Mouse (Mus musculus): ENCODE results near the gene Cdk5rap3. TPM values are rescaled to one million over a fixed set of nuclear protein-coding genes. Genes with fewer than 3 reads are reported as not detected.
A peak's percentile ranks its signal among the peaks of the same experiment; 100 is the strongest.

The Cdk5rap3 gene
- total and polyA plus RNA-seq, 3 experiments: 31.7 to 63.6 (median 59.3) TPM

DNA sequence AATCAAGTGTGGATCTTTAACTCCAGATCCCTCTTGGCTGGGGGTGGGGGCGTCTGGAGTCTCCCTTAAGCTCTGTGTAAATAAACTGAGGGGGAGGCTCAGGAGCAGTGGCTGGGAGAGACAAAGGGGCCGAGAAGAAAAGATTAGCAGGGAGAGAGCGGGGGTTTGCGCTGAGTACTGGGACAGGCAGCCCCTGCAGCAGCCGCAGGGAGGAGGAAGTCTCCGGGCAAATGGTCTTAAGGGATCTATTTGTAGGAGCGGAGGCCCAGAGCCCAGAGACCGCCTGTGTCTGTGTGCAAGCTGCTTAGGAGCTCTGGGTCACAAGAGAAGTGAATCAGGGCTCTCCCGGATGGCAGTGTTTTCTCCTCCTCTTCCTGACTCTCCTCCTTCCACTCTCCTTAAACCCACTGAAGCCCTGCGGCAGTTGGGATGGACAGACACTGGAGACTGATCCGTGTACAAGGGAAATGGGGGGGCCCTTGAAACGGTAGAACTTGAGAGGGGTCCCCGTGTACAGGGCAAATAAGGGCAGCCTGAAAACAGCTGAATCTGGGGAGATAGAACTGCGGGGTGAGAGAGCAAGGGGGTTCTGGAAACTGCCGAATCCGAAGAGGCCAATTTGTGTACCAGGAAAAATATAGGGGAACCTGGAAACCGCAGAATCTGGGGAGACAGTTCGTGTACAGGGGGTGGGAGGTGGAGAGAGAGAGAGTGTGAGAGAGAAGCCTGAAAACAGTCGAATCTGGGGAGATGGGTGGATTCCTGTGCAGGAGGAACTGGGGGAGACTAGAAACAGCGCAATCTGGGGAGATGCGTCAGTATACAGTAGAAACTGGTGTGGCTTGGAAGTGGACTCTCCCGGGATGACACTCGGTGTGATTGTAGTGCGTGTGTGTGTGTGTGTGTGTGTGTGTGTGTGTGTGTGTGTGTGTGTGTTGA is 43.6 kb downstream of the Cdk5rap3 start:
- H3K27me3 ChIP-seq (ENCODE audit: insufficient read depth, low read length): peaks cover 66% of the 10 kb centered on the region
- no peaks in the 10 kb centered on the region for H3K9me3 ChIP-seq (replicated peaks)
- ATAC-seq (ENCODE audit: extremely low read depth, insufficient number of reproducible peaks, low FRiP score, poor library complexity, severe bottlenecking) (no peak), DNase-seq (ENCODE audit: low spot score) (no peak)
- H3K36me3 ChIP-seq (replicated peaks): no peaks in the 10 kb centered on the region
- TF ChIP-seq GATA1 (IDR thresholded peaks at IDR 0.05; ENCODE audit: borderline replicate concordance, low read length) (no peak), GATA2 (IDR thresholded peaks at IDR 0.05; ENCODE audit: borderline replicate concordance, low read depth, low read length) (no peak), CTCF (IDR thresholded peaks at IDR 0.05; ENCODE audit: low read depth, low read length) (no peak), TAL1 (conservative IDR thresholded peaks at IDR 0.05; ENCODE audit: low read depth, low read length) (no peak), POLR2AphosphoS5 (IDR thresholded peaks at IDR 0.05; ENCODE audit: insufficient replicate concordance, low read depth, low read length) (no peak)
- H3K4me1 ChIP-seq (ENCODE audit: insufficient read depth, low read depth, low read length): peaks cover 3% of the 10 kb centered on the region; the same call in 1 of the 2 replicates
- no peak overlapping the region for H3K4me3 ChIP-seq (ENCODE audit: low read depth, low read length)

- Histone ChIP-seq H3K36me3 (replicated peaks) (no peaks in the 10 kb centered on the region), H3K27me3 (ENCODE audit: insufficient read depth, low read length) (peaks cover 43% of the 10 kb centered on the region), H3K4me1 (ENCODE audit: insufficient read depth, low read depth, low read length) (peaks cover 8% of the 10 kb centered on the region), H3K9me3 (replicated peaks) (no peaks in the 10 kb centered on the region), H3K4me3 (ENCODE audit: low read depth, low read length) (no peak overlapping the region)
- DNase-seq (ENCODE audit: low spot score) (peak; percentile 40), ATAC-seq (ENCODE audit: extremely low read depth, insufficient number of reproducible peaks, low FRiP score, poor library complexity, severe bottlenecking) (no peak)
- TF ChIP-seq POLR2AphosphoS5 (IDR thresholded peaks at IDR 0.05; ENCODE audit: insufficient replicate concordance, low read depth, low read length) (no peak), CTCF (IDR thresholded peaks at IDR 0.05; ENCODE audit: low read depth, low read length) (peak; percentile 79)
These were observed 49.1 kb downstream of the Cdk5rap3 start for GRCm38 (mm10) chr11:96867149-96867548.

DNA sequence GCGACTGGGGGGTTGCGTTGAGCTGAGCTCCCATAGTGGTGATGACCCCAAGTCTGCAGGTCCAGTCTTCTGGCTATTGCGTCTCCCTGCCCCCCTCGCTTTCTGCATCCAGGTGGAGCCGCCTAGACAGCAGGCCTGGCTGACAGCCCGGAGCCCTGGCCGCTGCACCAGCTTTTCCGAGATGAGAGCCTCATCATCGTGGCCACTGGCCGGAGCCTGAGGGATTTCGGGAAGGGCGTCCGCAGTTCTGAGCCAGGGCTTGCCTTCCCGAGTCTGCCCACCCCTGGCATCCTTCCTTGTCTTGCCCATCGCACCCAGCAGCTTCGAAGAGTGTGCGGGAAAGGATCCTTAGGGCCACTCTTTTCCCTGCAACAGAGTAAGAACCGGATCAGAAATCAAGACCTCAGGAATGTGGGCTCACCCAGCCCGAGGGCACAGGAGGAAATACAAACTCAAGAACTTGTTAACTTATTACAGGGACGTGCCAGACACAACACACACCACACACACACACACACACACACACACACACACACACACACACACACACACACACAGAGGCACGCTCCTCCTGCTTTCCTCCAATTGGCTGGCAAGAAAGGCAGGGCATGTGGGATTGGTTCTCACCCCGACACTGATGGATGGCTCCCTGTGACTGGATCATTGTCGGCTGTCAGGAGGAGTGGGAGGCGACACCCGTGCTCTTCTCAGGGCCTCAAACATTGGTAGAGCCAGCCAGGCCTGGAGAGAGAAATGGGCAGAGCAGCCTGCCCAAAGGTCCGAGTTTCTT is 52.9 kb downstream of the Cdk5rap3 start:
- no peak for ATAC-seq (ENCODE audit: extremely low read depth, insufficient number of reproducible peaks, low FRiP score, poor library complexity, severe bottlenecking)
- no peak overlapping the region for H3K4me3 ChIP-seq (ENCODE audit: low read depth, low read length)
- TF ChIP-seq GATA1 (IDR thresholded peaks at IDR 0.05; ENCODE audit: borderline replicate concordance, low read length) (no peak), CTCF (IDR thresholded peaks at IDR 0.05; ENCODE audit: low read depth, low read length) (no peak), GATA2 (IDR thresholded peaks at IDR 0.05; ENCODE audit: borderline replicate concordance, low read depth, low read length) (no peak), TAL1 (conservative IDR thresholded peaks at IDR 0.05; ENCODE audit: low read depth, low read length) (no peak), POLR2AphosphoS5 (IDR thresholded peaks at IDR 0.05; ENCODE audit: insufficient replicate concordance, low read depth, low read length) (no peak)
- H3K9me3 ChIP-seq (replicated peaks): no peaks in the 10 kb centered on the region
- peaks cover 26% of the 10 kb centered on the region for H3K4me1 ChIP-seq (ENCODE audit: insufficient read depth, low read depth, low read length)
- no peak for DNase-seq (ENCODE audit: low spot score)
- H3K36me3 ChIP-seq (replicated peaks): no peaks in the 10 kb centered on the region
- peaks cover 31% of the 10 kb centered on the region for H3K27me3 ChIP-seq (ENCODE audit: insufficient read depth, low read length)

DNA sequence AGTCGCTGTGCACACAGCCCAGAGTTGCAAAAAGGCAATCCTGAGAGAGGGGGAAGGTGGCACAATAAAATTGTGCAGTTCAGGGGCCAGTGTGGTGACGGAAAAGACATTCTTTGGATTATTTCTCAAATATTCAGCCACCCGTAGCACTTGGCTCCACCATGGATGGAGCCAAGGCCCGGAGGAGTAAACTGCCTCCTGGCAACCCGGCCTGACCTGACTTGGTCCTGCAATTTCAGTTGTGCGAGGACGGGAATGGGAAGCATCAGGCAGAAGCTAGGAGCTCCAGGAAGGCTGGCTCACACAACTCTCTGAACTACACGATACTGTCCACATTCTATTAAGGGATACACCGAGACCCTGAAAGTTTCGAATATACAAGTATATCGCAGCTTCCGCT is 53.8 kb downstream of the Cdk5rap3 start:
- Histone ChIP-seq H3K9me3 (replicated peaks) (no peaks in the 10 kb centered on the region), H3K4me3 (ENCODE audit: low read depth, low read length) (no peak overlapping the region), H3K27me3 (ENCODE audit: insufficient read depth, low read length) (peaks cover 37% of the 10 kb centered on the region), H3K4me1 (ENCODE audit: insufficient read depth, low read depth, low read length) (peaks cover 26% of the 10 kb centered on the region), H3K36me3 (replicated peaks) (no peaks in the 10 kb centered on the region)
- ATAC-seq (ENCODE audit: extremely low read depth, insufficient number of reproducible peaks, low FRiP score, poor library complexity, severe bottlenecking): no peak
- TF ChIP-seq GATA1 (IDR thresholded peaks at IDR 0.05; ENCODE audit: borderline replicate concordance, low read length) (no peak), POLR2AphosphoS5 (IDR thresholded peaks at IDR 0.05; ENCODE audit: insufficient replicate concordance, low read depth, low read length) (no peak), TAL1 (conservative IDR thresholded peaks at IDR 0.05; ENCODE audit: low read depth, low read length) (no peak), CTCF (IDR thresholded peaks at IDR 0.05; ENCODE audit: low read depth, low read length) (no peak), GATA2 (IDR thresholded peaks at IDR 0.05; ENCODE audit: borderline replicate concordance, low read depth, low read length) (no peak)
- DNase-seq (ENCODE audit: low spot score): no peak

DNA sequence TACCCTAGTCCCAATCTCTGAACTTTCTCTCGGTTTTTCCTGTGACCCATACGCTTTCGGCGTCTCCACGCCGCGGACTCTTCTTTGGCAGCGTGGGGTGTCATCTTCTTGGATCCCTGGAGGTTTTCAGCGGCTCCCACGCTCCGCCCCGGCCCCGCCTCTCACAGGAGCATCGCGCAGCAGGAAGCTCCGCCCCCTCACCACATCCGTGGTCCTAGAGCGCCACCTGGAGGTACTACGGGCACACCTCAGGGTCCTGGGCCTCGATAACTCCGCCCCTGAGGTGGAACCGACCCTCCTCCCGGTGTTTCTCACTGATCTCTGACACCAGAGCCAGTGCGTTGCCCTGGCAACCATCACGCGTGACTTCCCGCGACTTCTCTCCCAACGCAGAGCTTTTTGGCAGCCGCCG is 54.4 kb downstream of the Cdk5rap3 start:
- peaks cover 39% of the 10 kb centered on the region for H3K27me3 ChIP-seq (ENCODE audit: insufficient read depth, low read length)
- H3K4me3 ChIP-seq (ENCODE audit: low read depth, low read length): peak overlapping the region; percentile 59; the same call in 1 of the 2 replicates
- TF ChIP-seq TAL1 (conservative IDR thresholded peaks at IDR 0.05; ENCODE audit: low read depth, low read length) (no peak), GATA1 (IDR thresholded peaks at IDR 0.05; ENCODE audit: borderline replicate concordance, low read length) (no peak), GATA2 (IDR thresholded peaks at IDR 0.05; ENCODE audit: borderline replicate concordance, low read depth, low read length) (no peak), POLR2AphosphoS5 (IDR thresholded peaks at IDR 0.05; ENCODE audit: insufficient replicate concordance, low read depth, low read length) (no peak), CTCF (IDR thresholded peaks at IDR 0.05; ENCODE audit: low read depth, low read length) (peak; percentile 48)
- peaks cover 28% of the 10 kb centered on the region for H3K4me1 ChIP-seq (ENCODE audit: insufficient read depth, low read depth, low read length)
- peak; percentile 80 for ATAC-seq (ENCODE audit: extremely low read depth, insufficient number of reproducible peaks, low FRiP score, poor library complexity, severe bottlenecking)
- peak; percentile 77 for DNase-seq (ENCODE audit: low spot score)
- H3K9me3 ChIP-seq (replicated peaks): no peaks in the 10 kb centered on the region
- H3K36me3 ChIP-seq (replicated peaks): no peaks in the 10 kb centered on the region

DNA sequence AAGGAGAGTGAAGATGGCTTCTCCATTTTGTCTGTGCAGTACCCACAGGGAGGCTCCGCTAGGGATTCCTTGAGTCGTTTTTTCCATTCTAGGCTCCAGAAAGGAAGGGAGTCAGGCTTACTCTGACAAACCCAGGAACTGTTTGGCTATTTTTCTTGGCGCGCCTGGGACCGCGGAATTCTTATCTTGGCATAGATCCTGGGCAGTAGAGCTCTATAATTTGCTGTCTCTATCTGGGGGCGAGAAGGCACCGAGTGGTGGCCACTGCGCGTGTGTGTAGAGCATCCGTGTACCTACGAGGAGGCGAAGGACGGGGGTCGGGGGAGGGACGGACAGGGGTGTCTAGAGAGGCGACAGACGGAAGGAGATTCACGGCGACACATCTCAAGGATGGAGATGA is 54.9 kb downstream of the Cdk5rap3 start:
- no peaks in the 10 kb centered on the region for H3K9me3 ChIP-seq (replicated peaks)
- peaks cover 36% of the 10 kb centered on the region for H3K27me3 ChIP-seq (ENCODE audit: insufficient read depth, low read length)
- no peak for DNase-seq (ENCODE audit: low spot score)
- no peak for ATAC-seq (ENCODE audit: extremely low read depth, insufficient number of reproducible peaks, low FRiP score, poor library complexity, severe bottlenecking)
- no peak for TF ChIP-seq CTCF (IDR thresholded peaks at IDR 0.05; ENCODE audit: low read depth, low read length)
- TF ChIP-seq POLR2AphosphoS5 (IDR thresholded peaks at IDR 0.05; ENCODE audit: insufficient replicate concordance, low read depth, low read length): no peak
- H3K4me3 ChIP-seq (ENCODE audit: low read depth, low read length): peak overlapping the region; percentile 59; the same call in 1 of the 2 replicates
- H3K36me3 ChIP-seq (replicated peaks): no peaks in the 10 kb centered on the region
- peaks cover 28% of the 10 kb centered on the region for H3K4me1 ChIP-seq (ENCODE audit: insufficient read depth, low read depth, low read length)
